Mouse (Mus musculus) spleen, postnatal 36 days (tissue): ENCODE measurements around the gene Ppm1h.

Experiments
- DNase-seq, 2 experiments: peaks; one replicate each; pipeline ENCODE4 v3.0.0; 2022; ENCODE audit warnings: low spot score in 2 of 2, mixed read lengths in 1 of 2

Ppm1h gene

GRCm38 (mm10) chr10:122678541-122679436 lies at the start of gene Ppm1h:
Gene Ppm1h (plus strand): TSS chr10:122678762.
- peak; percentile 58 to 67 for DNase-seq

GRCm38 (mm10) chr10:122629003-122629402 lies 49.6 kb upstream of the Ppm1h start:
- DNase-seq, result no peak

- no peak for DNase-seq
Observed at GRCm38 (mm10) chr10:122639879-122640278, 38.7 kb upstream of the Ppm1h start.

- no peak for DNase-seq
Observed at GRCm38 (mm10) chr10:122641263-122641795, 37.2 kb upstream of the Ppm1h start.

- DNase-seq, result no peak
Observed at GRCm38 (mm10) chr10:122642125-122642524, 36.4 kb upstream of the Ppm1h start.

- DNase-seq, result peak; percentile 19 to 20
Observed at GRCm38 (mm10) chr10:122651932-122652331, 26.6 kb upstream of the Ppm1h start.

GRCm38 (mm10) chr10:122652578-122652977 lies 26.0 kb upstream of the Ppm1h start:
- DNase-seq, result no peak

GRCm38 (mm10) chr10:122665652-122666051 lies 12.9 kb upstream of the Ppm1h start:
- DNase-seq, result no peak

GRCm38 (mm10) chr10:122671253-122671652 lies 7.3 kb upstream of the Ppm1h start:
- DNase-seq, result no peak

- DNase-seq, result no peak
Observed at GRCm38 (mm10) chr10:122672044-122672443, 6.5 kb upstream of the Ppm1h start.

- DNase-seq, result peak; percentile 6 to 14
Observed at GRCm38 (mm10) chr10:122679437-122680045, 979 bp downstream of the Ppm1h start.

- peak in 1 of 2 experiments; percentile 6 for DNase-seq
Observed at GRCm38 (mm10) chr10:122680387-122681084, 2.0 kb downstream of the Ppm1h start.

- DNase-seq, result no peak
Observed at GRCm38 (mm10) chr10:122681085-122681408, 2.5 kb downstream of the Ppm1h start.

- DNase-seq, result no peak
Observed at GRCm38 (mm10) chr10:122683819-122684330, 5.3 kb downstream of the Ppm1h start.

- DNase-seq, result no peak
Observed at GRCm38 (mm10) chr10:122685297-122685696, 6.7 kb downstream of the Ppm1h start.

- DNase-seq, result no peak
Observed at GRCm38 (mm10) chr10:122685836-122686531, 7.4 kb downstream of the Ppm1h start.

- DNase-seq, result no peak
Observed at GRCm38 (mm10) chr10:122690698-122691097, 12.1 kb downstream of the Ppm1h start.

GRCm38 (mm10) chr10:122693158-122693777 lies 14.7 kb downstream of the Ppm1h start:
- no peak for DNase-seq

GRCm38 (mm10) chr10:122693911-122694618 lies 15.5 kb downstream of the Ppm1h start:
- DNase-seq, result no peak

- no peak for DNase-seq
Observed at GRCm38 (mm10) chr10:122696335-122696734, 17.8 kb downstream of the Ppm1h start.
